Mouse (Mus musculus) heart, adult 2 months (tissue): Measurements from ENCODE around the gene Smim15. TPM values are rescaled to one million over a fixed set of nuclear protein-coding genes. Genes with fewer than 3 reads are reported as not detected.

Experiments
- DNase-seq, 2 experiments: peaks; one replicate each; pipeline ENCODE4 v3.0.0; 2021
- H3K27ac ChIP-seq: fragments of 200-600 bp; 2 replicates; pipeline ENCODE4 v1.8.1; 2022
- H3K27me3 ChIP-seq: fragments of 200-500 bp; 2 replicates; pipeline ENCODE4 v1.6.1; 2012; ENCODE audit warnings: mild to moderate bottlenecking, low read length, inconsistent platforms, mixed read lengths; ENCODE audit not compliant: control insufficient read depth, insufficient read depth
- H3K36me3 ChIP-seq: fragments of 200-500 bp; 2 replicates; pipeline ENCODE4 v1.6.1; 2012; ENCODE audit warnings: low read length, inconsistent platforms; ENCODE audit not compliant: control insufficient read depth, insufficient read depth
- H3K4me1 ChIP-seq: fragments of 200-500 bp; 2 replicates; pipeline ENCODE4 v1.6.1; 2011; ENCODE audit warnings: low read length; ENCODE audit not compliant: control insufficient read depth, insufficient read depth
- H3K4me3 ChIP-seq: fragments of 200-600 bp; 2 replicates; pipeline ENCODE4 v1.8.1; 2022
- H3K79me2 ChIP-seq: fragments of 200-500 bp; replicated peaks from 2 replicates; pipeline ENCODE4 v1.6.1; 2012; ENCODE audit warnings: mild to moderate bottlenecking, inconsistent platforms, low read length, moderate library complexity, mixed read lengths; ENCODE audit not compliant: control insufficient read depth, insufficient read depth
- H3K9ac ChIP-seq: fragments of 200-500 bp; 2 replicates; pipeline ENCODE4 v1.6.1; 2012; ENCODE audit warnings: low read depth, mild to moderate bottlenecking, control low read depth, inconsistent platforms, low read length, mixed read lengths
- CTCF ChIP-seq: fragments of 200-600 bp; IDR thresholded peaks from 2 replicates; pipeline ENCODE4 v1.8.1; 2022; ENCODE audit warnings: antibody characterized with exemption, mild to moderate bottlenecking, moderate library complexity
- EP300 ChIP-seq: fragments of 200-500 bp; IDR thresholded peaks from 2 replicates; pipeline ENCODE4 v1.6.1; 2011; ENCODE audit warnings: low read depth, low read length, control low read depth; ENCODE audit not compliant: insufficient read depth
- POLR2A ChIP-seq: fragments of 200-500 bp; IDR thresholded peaks from 2 replicates; pipeline ENCODE4 v1.6.1; 2011; ENCODE audit warnings: mild to moderate bottlenecking, low read depth, low read length, control low read depth; ENCODE audit not compliant: insufficient read depth
- WGBS: fragments of 180-500 bp; shearing (Covaris S2); methylation state at CpG from one replicate; pipeline ENCODE4 v1.1.7; 2018; 5-methylcytosine and 5-hydroxymethylcytosine counted together
- intact Hi-C: fragments of 180-260 bp; cut with DNase I; formaldehyde crosslinking; loops from one replicate; pipeline ENCODE4 v1.15.1; 2025
- polyA plus RNA-seq: library from polyadenylated mRNA; depleted of rRNA; stranded (reverse); fragments of >200 nt; gene quantifications from 2 replicates; pipeline ENCODE4 v1.2.3, GENCODE M21; 2012
- total RNA-seq, 2 experiments: library from RNA; stranded (reverse); gene quantifications; 2 replicates each; pipeline ENCODE4 v1.2.3; 2021

Gene Smim15
- total and polyA plus RNA-seq, 3 experiments: 6.7 to 21.8 (median 21.5) TPM

DNA sequence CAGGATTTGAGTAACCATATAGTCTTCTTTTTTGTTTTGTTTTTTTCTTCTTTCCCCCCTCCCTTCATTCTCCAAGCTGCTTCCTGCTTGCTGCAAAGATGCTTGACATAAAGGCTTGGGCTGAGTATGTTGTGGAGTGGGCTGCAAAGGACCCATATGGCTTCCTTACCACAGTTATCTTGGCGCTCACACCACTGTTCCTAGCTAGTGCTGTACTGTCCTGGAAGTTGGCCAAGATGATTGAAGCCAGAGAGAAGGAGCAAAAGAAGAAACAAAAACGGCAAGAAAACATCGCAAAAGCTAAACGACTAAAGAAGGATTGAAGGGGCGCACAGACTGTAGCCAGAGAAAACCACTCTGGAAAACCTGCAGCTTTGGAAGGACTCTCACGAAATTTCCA is 3.1 kb downstream of the Smim15 start:
- WGBS: 70% methylated on average over 6 of the region's 6 CpGs
- H3K79me2 ChIP-seq: no peaks in the 10 kb centered on the region
- no peak overlapping the region for H3K27ac ChIP-seq
- peaks cover 8% of the 10 kb centered on the region; the same call in 1 of the 2 replicates for H3K36me3 ChIP-seq
- no peak for TF ChIP-seq CTCF
- TF ChIP-seq EP300: no peak
- no peak for TF ChIP-seq POLR2A
- intact Hi-C loops: loop anchor here (10.0 kb wide), 1 partner anchor 267 kb away; the partner anchor contains the start of gene Depdc1b
- no peak overlapping the region for H3K9ac ChIP-seq
- DNase-seq: no peak
- H3K4me1 ChIP-seq: peaks cover 8% of the 10 kb centered on the region
- no peak overlapping the region for H3K4me3 ChIP-seq
- no peaks in the 10 kb centered on the region for H3K27me3 ChIP-seq

DNA sequence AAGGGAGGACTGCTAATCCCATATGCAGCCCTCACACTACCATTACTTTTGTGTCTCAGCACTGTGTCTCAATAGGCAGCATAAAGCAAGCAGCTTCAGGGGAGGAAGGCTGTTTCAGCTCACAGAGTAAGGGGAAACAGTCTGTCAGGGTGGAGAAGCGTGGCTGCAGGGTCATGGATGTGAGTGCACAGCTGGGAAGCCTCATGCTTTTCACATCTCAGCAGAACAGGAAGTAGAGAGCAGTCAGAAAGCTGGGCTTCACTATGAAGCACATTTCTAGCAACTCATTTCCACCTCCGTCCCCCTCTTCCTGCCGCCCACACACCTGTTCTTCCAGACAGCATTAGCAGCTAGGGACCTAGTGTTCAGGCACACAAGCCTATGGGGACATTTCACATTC is 12.7 kb downstream of the Smim15 start:
- no peaks in the 10 kb centered on the region for H3K36me3 ChIP-seq
- no peaks in the 10 kb centered on the region for H3K79me2 ChIP-seq
- H3K4me3 ChIP-seq: no peak overlapping the region
- DNase-seq: peak in 1 of 2 experiments; percentile 5
- peaks cover 2% of the 10 kb centered on the region for H3K4me1 ChIP-seq
- 41% methylated on average over 3 of the region's 3 CpGs for WGBS
- intact Hi-C loops: no loop called here
- H3K9ac ChIP-seq: no peak overlapping the region
- H3K27me3 ChIP-seq: no peaks in the 10 kb centered on the region
- no peak overlapping the region for H3K27ac ChIP-seq
- TF ChIP-seq CTCF: no peak
- no peak for TF ChIP-seq EP300
- TF ChIP-seq POLR2A: no peak

DNA sequence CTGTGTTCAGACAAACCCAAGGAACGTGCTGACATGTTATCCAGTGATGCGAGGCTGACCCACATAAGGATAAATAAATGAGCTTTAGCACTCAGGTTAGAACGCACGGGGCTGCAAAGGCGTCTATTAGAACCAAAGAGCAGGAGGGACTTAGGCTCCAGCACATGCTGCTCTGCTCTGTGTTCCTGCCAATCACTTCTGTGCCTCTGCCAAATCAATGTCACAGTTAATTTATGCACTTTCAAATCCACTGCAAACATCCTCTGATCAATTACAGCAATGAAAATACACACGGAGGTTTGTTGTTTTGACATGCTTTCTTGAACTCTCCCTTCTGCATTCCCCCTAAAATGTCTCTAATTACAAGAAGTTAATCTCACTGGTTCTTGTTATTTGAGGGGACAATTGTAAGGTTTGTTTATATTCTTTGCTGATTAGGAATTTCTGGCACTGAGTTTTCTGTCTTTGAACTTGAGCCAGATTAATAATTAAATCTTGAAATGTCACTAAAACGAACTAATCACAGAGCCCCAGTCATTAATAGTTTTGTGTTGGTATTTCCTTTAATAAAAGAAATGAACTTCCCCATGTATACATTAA is 16.1 kb downstream of the Smim15 start:
- no peak for TF ChIP-seq EP300
- H3K79me2 ChIP-seq: no peaks in the 10 kb centered on the region
- H3K27ac ChIP-seq: no peak overlapping the region
- H3K4me1 ChIP-seq: peaks cover 2% of the 10 kb centered on the region
- 71% methylated on average over 7 of the region's 7 CpGs for WGBS
- H3K27me3 ChIP-seq: no peaks in the 10 kb centered on the region
- no peaks in the 10 kb centered on the region for H3K36me3 ChIP-seq
- H3K4me3 ChIP-seq: no peak overlapping the region
- DNase-seq: no peak
- no peak overlapping the region for H3K9ac ChIP-seq
- intact Hi-C loops: no loop called here

DNA sequence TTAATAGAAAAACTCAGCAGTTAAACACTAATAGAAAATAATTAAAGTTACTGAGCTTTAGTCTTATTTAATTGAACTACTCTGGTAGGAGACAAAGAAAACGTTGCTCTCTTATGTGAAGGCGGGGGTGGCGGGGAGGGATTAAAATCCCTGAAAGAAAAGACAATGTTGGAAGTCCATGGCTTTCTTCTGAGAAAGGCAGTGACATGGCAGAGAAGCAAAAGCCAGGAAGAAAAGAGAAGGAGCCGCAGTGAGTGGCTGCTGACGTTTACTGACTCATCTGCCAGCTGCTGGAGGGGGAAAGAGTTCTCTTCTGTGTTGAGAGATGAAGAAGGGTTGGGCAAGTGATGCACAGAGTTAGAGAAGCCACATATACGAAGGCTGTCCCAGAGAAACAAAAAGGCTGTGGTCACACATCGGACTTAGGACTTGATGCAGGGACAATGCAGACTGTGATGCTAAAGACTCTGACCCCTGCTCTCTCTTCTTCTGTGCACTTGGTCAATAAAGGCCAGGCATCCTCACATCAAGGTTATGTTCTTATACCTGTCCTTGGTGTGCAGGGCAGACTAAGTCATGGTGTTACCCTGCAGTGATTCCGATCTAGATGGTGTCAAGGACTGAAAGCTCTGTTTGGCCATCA is 16.8 kb downstream of the Smim15 start:
- WGBS: 72% methylated on average over 8 of the region's 8 CpGs
- TF ChIP-seq CTCF (no peak), EP300 (no peak), POLR2A (no peak)
- no peak for DNase-seq

DNA sequence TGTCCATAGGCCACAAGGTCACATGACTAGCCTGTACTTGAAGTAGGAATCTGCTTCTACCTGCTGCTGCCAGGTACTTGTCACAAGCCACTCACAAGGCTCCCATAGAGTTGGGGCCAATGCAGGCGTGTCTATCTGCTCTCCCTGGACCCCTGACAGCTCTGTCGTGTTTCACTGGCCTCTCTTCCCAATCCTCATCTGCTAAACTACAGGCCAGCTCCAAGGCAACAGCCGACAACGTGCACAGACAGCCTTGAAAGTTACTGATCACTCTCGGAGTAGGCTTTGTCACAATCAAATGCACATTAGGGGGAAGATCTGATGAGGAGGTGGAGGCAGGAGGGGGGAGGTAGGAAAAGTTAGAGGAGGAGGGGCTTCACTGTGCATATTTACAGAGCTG is 18.7 kb downstream of the Smim15 start:
- no peak for DNase-seq
- H3K27me3 ChIP-seq: no peaks in the 10 kb centered on the region
- H3K4me3 ChIP-seq: no peak overlapping the region
- H3K9ac ChIP-seq: no peak overlapping the region
- no peak overlapping the region for H3K27ac ChIP-seq
- H3K36me3 ChIP-seq: no peaks in the 10 kb centered on the region
- intact Hi-C loops: no loop called here
- H3K79me2 ChIP-seq: no peaks in the 10 kb centered on the region
- 69% methylated on average over 5 of the region's 5 CpGs for WGBS
- TF ChIP-seq CTCF: no peak
- H3K4me1 ChIP-seq: no peaks in the 10 kb centered on the region

More for the DNA sequence above, 16.8 kb downstream of the Smim15 start:
- Histone ChIP-seq H3K9ac (no peak overlapping the region), H3K4me1 (peaks cover 2% of the 10 kb centered on the region), H3K79me2 (no peaks in the 10 kb centered on the region), H3K27me3 (no peaks in the 10 kb centered on the region), H3K36me3 (no peaks in the 10 kb centered on the region), H3K4me3 (no peak overlapping the region), H3K27ac (no peak overlapping the region)
- intact Hi-C loops: no loop called here

DNA sequence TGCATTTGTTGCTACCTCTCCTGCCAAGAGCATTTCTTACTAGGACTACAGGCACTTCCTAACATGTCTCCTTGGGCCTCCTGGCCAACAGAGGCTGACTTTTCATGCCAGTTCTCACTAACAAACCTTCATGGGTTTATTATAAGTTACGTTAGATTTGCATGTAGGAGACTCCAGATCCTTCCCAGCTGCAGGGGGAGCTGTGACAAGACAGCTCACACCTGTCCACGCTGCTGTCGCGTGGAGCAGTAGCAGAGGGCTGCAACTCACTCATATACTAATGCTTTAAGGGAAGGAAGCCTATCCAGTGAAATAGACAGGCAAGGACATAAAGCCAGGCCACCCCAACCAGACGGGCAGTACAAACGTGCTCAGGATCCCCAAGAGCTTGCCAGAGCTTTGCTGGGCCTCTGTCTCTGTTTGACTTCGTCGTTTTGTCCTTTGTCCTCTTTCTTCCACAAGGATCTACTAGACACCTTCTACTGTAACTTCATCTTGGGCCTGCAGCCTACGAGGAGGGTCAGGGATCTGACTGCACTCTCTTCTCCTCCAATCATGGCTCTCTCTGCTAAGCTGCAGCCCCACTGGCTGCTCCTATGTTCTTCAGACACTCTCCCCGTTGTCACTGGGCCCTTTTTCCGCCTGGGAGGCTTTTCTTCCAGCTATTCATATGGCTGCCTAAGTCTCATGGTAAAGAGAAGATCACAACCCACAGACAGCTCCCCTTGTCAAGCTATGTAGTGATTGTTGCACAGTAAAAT is 19.3 kb downstream of the Smim15 start:
- intact Hi-C loops: no loop called here
- DNase-seq: no peak
- 86% methylated on average over 11 of the region's 11 CpGs for WGBS
- Histone ChIP-seq H3K27ac (no peak overlapping the region), H3K36me3 (no peaks in the 10 kb centered on the region), H3K27me3 (no peaks in the 10 kb centered on the region), H3K9ac (no peak overlapping the region), H3K4me1 (no peaks in the 10 kb centered on the region), H3K4me3 (no peak overlapping the region), H3K79me2 (no peaks in the 10 kb centered on the region)
- no peak for TF ChIP-seq CTCF
- no peak for TF ChIP-seq EP300
- TF ChIP-seq POLR2A: no peak
